Mouse (Mus musculus) retina, postnatal 1 day (tissue): ENCODE results near the gene Dus3l.

Experiments used
- DNase-seq: peaks from one replicate; pipeline ENCODE4 v3.0.0-alpha.2; 2012

Gene Dus3l

GRCm38 (mm10) chr17:56754271-56755185 lies 10.0 kb upstream of the Dus3l start:
- peak; percentile 55 for DNase-seq

GRCm38 (mm10) chr17:56756703-56757399 lies 7.7 kb upstream of the Dus3l start:
- peak; percentile 51 for DNase-seq

- peak; percentile 89 for DNase-seq
Measured at GRCm38 (mm10) chr17:56757416-56758123, 7.0 kb upstream of the Dus3l start, which contains the start of gene Nrtn. Gene Nrtn, minus strand, starts transcription at chr17:56757530.

- DNase-seq: peak; percentile 61
Measured at GRCm38 (mm10) chr17:56758132-56758531, 6.4 kb upstream of the Dus3l start.

- DNase-seq: no peak
Measured at GRCm38 (mm10) chr17:56759261-56759660, 5.3 kb upstream of the Dus3l start.

GRCm38 (mm10) chr17:56761077-56761476 lies 3.5 kb upstream of the Dus3l start:
- DNase-seq: no peak

GRCm38 (mm10) chr17:56761991-56762410 lies 2.6 kb upstream of the Dus3l start:
- peak; percentile 94 for DNase-seq

GRCm38 (mm10) chr17:56762769-56763731 lies 1.5 kb upstream of the Dus3l start:
- peak; percentile 80 for DNase-seq

- no peak for DNase-seq
Measured at GRCm38 (mm10) chr17:56763741-56764250, 761 bp upstream of the Dus3l start.

GRCm38 (mm10) chr17:56765431-56765830 lies 874 bp downstream of the Dus3l start:
- no peak for DNase-seq

- no peak for DNase-seq
Measured at GRCm38 (mm10) chr17:56766631-56767405, 2.3 kb downstream of the Dus3l start.

GRCm38 (mm10) chr17:56767531-56768135 lies 3.1 kb downstream of the Dus3l start:
- DNase-seq: no peak

- DNase-seq: no peak
Measured at GRCm38 (mm10) chr17:56768941-56769340, 4.4 kb downstream of the Dus3l start.

- DNase-seq: no peak
Measured at GRCm38 (mm10) chr17:56769950-56770349, 5.4 kb downstream of the Dus3l start, which contains the start of gene Prr22. Gene Prr22, plus strand, starts transcription at chr17:56770250.

- no peak for DNase-seq
Measured at GRCm38 (mm10) chr17:56777568-56777967, 13.0 kb downstream of the Dus3l start.

- DNase-seq: no peak
Measured at GRCm38 (mm10) chr17:56778779-56779362, 14.3 kb downstream of the Dus3l start.

GRCm38 (mm10) chr17:56780291-56780978 lies 15.9 kb downstream of the Dus3l start:
- DNase-seq: no peak

- no peak for DNase-seq
Measured at GRCm38 (mm10) chr17:56788886-56789285, 24.3 kb downstream of the Dus3l start.

GRCm38 (mm10) chr17:56789286-56789685 lies 24.7 kb downstream of the Dus3l start:
- no peak for DNase-seq
